Mouse (Mus musculus) lung, adult 18-20 months (tissue): Measurements from ENCODE around the gene Ap1m1.
A peak's percentile ranks its signal among the peaks of the same experiment; 100 is the strongest.

Experiments
- DNase-seq, 2 experiments: peaks; one replicate each; pipeline ENCODE4 v3.0.0; 2022; ENCODE audit warnings: mixed read lengths in 2 of 2

Gene Ap1m1

DNA sequence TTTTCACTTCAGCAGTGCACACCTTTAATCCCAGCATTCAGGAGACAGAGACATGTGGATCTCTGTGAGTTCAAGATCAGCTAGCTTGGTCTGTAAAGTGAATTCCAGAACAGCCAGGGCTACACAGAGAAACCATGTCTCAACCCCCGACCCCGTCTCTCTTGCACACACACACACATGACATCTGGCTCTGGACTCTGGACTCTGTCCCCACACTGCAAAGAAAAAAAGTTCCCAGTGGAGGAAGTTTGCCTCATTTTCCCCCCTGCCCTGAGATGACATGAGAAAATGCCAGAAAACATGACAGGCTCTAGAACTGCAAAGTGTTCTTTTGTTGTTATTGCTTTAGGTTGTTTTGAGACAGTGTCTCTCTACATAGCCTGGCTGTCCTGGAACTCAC is 20.0 kb downstream of the Ap1m1 start:
- DNase-seq = no peak

DNA sequence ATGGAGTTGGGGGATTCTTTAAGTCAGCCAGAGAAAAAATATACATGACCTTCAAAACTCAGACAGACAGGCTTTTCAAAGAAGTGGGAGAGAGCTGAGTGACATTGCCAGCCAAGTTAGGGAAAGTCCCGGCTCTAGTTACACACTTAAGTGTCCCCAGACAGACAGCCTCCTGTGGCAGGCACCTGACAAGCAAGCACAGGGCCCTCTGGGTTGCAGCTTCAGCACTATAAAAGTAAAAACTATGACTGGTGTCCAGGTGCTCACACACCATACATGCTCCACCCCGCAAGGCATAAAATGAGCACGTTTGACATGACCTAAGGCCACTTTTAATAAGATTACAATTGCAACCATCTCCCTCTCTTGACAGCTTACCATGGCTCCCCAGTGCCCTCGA is 20.8 kb downstream of the Ap1m1 start:
- DNase-seq = no peak

DNA sequence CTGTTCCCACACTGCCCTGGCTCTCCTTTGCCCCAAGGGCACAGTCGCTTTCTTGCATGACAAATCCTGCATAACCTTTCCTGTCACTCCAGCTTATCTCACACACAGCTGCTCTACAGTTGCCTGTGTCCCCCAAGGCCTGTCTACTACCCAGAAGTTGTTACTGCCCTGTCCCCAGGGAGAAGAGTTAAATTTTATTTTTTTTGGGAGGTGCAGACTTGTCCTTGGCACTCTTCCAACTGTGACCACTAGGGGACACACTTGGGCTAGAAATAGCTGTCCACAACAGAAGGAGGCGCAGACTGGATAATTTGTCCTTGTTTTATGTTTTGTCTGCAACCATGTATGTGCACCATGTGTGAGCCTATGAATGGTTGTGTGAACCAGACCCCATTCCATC is 21.2 kb downstream of the Ap1m1 start:
- peak; percentile 44 to 59 for DNase-seq

DNA sequence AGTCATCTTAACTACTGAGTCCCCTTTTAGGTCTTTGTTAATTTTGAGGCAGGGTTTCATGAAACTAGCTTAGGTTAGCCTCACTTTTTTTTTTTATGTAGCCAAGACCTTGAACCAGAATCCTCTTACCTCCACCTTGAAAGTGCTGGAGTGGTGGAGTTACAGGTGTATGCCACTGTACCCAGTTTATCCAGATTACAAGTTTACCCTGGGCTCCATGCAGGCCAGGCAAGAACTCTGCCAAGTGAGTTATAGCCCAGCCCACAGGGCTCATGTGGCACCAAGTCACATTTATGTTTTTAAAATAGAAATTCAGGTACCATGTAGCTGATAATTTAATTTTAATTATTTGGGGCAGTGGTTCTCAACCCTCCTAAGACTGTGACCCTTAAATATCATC is 21.6 kb downstream of the Ap1m1 start:
- no peak for DNase-seq

DNA sequence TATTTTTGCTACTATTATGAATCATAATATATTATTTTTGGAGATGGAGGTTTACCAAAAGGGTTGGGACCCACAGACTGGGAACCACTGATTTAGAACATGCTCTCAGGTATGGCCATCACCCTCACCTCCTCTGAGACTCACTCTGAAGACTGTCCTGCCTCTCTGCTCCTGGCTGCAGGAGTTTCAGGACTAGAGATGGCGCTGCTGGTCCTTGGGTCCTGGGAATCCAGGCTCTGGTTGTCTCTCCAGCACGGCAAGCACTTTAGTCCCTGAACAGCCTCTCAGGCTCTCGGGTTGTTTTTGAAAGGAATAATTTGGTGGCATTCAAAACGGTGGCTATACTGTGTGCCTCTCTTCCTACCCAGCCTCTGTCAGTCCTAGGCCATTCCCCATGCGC is 22.1 kb downstream of the Ap1m1 start:
- peak; percentile 36 to 45 for DNase-seq

DNA sequence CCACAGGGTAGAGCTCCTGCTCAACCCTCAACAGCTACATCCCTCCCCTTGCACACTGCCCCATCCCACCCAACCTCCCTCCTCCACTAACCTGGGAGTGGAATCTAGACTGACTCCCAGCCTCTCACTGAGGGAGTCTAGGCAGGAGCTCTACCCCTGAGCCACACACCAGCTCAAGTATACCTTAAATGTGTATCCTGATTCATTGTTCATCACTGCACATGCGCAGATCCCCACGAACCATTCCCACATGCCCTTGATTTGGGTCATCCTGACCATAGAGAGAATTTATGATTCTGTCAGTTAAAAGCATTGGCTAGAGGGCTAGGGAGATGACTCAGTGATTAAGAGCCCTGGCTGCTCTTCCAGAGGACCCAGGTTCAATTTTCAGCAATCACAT is 22.9 kb downstream of the Ap1m1 start:
- no peak for DNase-seq

DNA sequence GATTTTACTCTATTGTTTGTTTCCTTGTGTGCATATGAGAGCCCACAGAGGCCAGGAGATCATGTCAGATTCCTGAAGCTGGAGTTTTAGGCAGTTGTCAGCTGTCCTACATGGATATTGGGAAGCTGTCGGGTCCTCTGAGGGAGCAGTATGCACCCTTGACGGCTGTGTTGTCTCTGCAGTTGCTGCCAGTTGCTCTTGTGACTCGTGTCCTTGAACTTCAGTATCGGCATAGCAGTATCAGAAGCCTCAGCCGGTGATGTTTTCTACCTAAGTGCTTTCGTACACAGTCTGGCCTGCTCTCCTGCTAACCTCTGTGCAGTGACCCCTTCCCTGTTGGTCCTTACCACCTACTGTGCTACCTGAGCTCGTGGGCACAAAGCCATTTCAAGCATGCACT is 23.6 kb downstream of the Ap1m1 start:
- no peak for DNase-seq

DNA sequence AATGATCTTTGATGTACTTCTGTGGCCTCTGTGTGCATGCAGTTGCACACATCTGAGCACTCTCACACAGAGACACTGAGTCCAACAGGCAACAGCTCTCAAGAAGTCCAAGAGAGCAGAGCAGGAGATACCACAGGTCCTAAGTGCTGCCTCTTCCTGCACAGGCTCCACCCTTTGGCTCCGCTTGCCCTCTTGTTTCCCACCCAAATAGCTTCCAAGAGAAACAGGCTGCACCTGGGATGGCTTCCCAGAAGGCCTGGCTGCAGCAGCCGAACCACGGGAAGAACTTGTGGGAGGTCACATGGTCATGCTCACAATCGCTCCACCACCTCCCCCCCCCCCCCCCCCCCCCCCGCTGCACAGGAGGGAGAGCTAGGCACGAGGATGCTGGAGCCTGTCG is 25.5 kb downstream of the Ap1m1 start:
- peak; percentile 74 to 76 for DNase-seq

DNA sequence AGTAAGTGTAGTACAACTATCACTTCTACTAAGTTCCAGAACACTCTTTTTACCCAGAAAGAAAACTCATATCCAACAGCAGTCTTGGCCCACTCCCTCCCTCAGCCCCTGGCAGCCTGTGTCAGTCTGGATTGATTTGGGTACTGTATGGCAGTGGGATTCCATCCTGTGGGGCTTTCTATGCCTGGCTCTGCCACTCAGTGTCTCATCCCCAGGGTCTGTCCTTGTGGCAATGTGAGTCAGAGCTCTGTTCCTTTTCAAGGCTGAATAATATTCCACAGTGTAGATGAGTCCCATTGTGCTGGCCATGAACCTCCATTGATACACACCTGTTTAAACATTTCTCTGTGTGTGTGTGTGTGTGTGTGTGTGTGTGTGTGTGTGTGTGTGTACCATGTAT is 26.9 kb downstream of the Ap1m1 start:
- no peak for DNase-seq

DNA sequence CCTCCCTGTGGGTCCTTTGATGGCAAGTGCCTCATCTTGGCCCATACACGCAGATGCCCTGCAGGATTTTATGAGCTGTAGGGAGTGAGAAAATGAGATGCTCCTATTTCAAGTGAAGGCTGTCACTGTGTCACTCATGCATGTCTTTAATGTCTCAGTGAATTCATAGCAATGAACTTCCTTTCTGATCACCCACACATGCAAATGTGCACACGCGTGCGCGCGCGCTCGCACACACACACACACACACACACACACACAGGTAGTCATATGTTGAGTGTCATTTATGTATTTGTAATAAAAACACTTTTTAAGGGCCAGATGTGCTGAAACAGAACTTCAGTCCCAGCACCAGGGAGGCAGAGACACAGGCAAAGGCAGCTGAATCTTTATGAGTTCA is 27.3 kb downstream of the Ap1m1 start:
- no peak for DNase-seq

DNA sequence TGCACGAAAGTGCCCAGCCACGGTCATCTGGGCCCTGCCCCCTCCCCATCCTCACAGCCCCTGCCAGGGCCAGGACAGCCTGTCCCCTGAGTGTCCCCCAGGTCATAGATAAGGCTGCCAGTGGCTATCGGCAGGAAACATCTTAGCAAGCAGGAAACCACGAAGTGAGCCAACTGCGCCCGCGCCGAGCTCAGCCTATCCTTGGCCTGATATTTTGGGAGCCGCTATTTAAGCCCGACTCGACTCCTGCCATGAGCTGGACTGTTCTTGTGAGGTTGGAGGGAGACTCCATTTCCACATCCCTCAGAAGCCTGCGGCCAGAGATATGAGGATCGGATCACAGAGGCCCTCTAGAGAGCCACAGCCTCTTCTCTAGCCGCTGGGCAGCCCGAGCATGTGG is 28.5 kb downstream of the Ap1m1 start:
- DNase-seq = peak; percentile 89 to 92

DNA sequence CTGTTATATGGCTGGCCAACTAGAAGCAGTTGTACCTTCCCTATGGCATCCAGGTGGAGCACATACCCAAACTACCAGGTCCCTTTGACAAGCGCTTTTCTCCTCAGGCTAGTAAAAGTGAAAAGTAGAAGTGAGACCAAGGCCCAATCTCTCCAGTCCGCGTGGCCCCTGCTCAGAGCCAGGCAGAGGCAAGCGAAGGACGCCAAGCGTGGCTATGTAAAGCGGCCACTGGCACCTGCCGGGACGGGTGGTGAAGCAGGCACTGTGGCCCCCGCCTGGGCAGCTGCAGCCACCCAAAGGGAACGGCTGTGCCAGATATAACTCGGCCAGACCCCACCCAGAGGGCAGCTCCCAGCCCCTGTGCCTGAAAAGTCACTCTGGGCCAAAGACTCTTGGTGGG is 30.8 kb downstream of the Ap1m1 start:
- peak in 1 of 2 experiments; percentile 41 for DNase-seq

DNA sequence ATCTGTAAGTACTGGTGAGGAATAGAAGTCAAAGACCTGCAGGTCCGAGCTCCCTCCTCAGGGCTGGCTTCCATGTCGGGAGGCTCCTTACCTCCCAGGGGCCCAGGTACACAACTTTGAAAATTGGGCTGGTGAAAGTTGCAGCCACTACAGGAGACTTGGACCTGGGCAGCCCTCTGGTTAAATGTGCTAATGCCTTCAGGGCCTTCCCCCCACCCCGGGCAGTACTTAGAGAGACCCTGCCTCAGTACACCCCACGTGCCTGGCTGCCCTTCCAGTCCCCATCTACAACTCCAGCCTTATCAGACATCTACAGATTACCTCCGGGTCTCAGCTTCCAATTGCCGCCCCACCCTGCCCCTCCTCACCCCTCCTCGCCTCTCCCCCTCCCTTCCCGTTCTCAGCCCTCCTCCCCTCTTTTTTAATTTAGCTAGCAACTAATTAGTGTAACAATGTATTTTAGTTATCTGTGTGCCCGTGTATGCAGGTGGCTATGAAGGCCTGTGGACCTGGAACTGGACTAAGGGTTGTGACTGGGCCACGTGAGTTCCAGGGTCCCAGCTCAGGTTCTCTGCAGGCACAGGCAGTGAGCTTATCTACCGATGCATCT is 31.3 kb downstream of the Ap1m1 start:
- DNase-seq = no peak

DNA sequence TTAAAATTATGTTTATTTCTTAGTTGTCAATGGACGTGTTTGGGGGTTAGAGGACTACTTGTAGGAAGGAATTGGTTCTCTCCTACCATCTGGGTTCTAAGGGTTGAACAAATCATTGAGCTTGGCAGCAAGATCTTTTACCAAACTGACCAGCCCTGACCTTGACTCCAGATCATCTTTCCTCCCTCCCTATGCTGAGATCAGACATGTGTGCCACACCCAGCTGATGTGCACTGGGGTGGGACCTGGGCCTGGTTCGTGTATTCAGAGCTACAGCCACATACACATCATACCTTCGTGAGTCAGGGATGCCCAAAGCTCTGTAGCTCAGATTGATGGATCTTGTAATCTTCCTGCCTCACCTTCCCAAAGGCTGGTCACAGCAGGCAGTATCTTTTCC is 31.9 kb downstream of the Ap1m1 start:
- DNase-seq = peak in 1 of 2 experiments; percentile 26

DNA sequence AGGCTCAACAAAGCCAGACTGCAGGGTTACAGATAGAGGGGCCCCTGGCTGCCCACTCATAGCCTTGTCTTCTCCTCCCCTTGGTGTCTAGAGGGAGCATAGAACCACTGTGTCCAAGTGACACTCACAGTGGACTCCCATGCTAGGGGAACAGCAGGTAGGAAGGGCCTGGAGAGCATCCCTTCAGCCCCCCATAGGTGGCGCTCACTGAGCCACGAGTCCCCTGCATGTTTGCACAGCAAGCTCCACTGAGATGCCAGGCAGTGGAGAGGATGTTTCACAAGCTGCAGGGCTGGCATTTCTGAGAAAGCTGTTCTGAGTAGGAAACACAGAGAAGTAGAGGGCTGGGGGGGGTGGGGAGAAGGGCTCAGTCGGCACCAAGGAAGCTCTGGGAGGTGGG is 32.5 kb downstream of the Ap1m1 start:
- peak; percentile 82 to 88 for DNase-seq

DNA sequence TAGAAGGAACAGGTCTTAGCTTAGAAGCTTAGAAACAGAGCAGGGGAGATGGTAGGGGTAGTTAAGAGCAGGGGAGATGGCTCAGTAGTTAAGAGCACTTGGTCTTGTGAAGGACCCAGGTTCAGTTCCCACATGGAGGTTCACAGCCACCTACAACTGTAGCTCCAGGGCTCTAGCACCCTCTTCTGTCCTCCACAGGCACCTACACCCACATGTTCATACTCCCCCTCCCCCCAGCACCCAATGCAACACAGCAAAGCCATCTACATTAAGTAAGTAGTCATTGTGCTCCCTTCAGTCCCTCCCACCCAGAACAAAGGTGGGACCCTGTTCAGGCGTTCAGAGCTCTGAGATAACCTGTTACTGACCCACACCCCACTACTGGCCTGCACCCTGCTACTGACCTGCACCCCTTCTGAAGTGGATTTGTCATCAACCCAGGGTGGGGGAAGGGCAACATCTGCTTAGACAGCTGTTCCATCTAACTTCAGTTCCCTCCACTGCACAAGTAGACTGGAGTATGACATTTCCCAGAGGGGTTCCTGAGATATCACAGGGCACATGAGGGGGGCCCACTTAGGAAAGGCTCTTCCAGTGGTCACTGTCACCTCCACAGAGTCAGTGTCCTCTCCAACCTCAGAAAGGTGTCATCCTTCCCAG is 33.4 kb downstream of the Ap1m1 start:
- no peak for DNase-seq

DNA sequence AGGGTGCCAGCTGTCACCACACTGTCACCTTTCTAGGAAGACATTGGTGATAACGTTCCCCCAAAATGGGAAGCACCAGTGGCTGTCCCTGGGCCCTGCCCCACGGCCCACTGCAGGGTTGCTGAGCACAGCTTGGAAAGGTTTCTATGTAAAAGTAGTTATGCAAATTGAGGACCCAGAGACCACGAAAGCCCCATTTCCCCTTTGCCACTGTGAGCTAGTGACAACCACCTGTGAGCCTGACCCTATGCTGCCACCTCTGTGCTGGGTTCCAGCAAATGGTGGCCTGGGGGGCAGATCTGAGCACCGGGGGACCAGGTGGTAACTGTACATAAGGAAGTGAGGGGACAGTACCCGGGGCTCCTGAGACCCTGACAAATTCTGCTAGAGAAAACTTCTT is 34.0 kb downstream of the Ap1m1 start:
- DNase-seq = no peak

DNA sequence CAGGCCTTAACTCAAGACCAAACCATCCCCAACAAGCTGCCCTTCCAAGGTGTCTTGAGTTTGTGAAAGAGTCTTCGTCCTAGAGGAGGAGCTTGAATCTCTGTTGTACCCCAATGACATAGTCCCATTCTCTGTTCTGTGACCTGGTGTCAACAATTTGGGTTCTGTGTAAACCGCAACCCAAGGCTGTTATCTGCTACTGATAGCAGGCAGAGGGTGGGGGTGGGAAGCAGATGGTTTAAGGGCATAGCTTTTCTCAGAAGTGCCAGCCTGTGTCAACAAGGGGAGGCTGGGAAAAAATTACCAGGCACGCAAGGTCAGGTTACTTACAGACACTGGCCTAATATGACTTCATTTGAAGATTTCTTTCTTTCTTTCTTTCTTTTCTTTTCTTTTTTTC is 37.4 kb downstream of the Ap1m1 start:
- DNase-seq = no peak

DNA sequence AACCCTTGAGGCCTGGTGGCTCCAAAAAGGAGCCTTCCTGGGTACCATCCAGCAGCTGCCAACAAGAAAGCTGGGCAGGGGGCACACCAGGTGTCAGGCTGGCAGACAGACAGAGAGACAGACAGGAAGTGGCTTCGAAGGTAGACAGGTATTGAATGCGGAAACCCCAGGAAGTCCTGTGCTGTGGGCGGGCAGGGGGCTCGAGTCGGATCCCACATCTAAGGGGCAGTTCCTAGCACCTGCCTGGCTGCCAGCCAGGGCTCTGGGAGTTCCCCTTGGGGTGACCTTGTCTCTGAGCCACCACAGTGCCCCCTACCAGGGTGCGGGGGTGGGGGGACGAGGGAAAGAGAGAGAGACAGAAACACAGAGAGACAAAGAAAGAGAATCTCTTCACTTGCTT is 39.3 kb downstream of the Ap1m1 start:
- DNase-seq = no peak

DNA sequence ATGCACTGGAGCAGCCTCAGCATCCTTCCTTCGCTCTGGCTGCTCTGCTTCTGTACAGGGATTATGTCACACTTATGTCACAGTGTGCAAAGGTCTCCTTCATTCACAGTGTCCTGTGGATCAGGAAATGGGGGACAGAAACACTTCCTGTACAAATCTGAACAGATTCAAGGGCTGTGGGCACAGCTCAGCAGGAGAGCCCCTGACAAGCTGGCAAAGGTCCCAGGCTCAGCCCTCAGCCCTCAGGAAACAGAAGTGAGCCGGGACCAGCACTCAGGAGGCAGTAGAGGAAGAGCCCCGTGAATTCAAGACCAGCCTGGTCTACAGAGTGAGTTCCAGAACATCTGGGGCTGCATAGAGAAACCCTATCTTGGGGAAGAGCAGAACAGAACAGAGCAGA is 41.8 kb downstream of the Ap1m1 start:
- peak in 1 of 2 experiments; percentile 42 for DNase-seq

DNA sequence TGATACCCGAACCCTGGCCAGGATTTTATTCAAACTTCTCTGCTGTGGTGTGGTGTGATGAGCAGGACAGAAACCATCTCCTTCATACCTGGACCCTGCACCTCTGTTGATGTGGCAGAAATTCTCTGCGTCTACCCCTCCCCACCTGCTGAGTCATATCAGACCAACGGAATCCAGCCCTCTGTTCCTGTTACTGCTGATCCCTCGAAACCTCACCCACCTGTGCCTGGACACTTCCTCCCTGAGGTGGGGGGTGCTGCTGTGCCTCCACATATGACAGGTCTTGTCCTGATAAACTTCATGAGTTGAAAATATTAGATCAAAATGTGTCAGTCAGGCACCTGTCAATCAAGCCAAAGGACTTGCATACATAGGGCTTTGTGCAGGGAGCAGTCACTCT is 45.5 kb downstream of the Ap1m1 start:
- DNase-seq = no peak

DNA sequence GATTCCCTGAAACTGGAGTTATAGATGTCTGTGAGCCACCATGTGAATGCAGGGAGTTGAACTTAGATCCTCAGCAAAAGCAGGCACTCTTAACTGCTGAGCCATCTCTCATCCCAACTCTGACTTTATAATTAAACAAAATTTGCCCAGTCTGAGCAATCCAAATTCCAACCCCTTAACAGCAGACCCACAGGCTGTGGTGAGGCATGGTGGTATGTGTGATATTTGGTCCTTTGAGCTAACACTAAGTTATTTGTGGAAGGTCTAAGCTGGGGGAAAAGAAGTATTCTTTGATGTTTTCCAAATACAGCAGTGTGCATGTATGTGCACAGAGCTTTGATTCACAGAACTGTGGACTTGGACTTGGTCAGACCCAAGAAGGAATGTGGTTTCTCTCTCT is 49.2 kb downstream of the Ap1m1 start:
- no peak for DNase-seq

DNA sequence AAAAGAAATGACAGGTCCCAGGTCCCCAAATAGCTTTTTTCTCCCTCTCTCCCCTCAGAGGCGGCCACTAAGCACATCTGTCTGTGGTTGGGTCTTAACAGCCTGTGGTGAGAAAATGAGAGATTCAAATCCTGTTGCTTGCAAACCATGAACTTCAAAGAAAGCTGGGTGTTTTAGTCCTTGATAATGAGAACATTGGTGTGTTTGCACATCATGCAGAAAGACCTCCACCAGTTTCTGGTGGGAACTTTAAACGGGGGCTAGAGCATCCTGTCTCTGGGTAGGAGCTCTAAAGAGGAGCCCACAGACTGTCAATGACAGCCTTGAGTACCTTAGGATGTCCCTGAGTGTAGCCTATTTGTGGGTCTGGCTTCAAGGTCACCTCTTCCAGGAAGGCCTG is 51.3 kb downstream of the Ap1m1 start:
- no peak for DNase-seq

DNA sequence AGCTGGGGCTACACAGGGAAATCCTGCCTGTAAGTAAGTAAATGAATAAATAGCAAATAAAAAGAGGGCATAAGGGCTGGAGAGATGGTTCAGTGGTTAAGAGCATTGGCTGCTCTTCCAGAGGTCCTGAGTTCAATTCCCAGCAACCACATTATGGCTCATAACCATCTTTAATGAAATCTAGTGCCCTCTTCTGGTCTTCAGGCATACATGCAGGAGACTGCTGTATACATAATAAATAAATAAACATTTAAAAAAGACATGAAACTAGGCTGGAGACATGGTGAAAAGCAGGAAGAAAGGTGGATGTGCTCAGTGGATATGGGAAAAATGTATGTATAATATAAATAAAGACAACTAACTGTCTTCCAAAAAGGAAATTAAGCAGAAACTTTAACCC is 53.5 kb downstream of the Ap1m1 start:
- no peak for DNase-seq

DNA sequence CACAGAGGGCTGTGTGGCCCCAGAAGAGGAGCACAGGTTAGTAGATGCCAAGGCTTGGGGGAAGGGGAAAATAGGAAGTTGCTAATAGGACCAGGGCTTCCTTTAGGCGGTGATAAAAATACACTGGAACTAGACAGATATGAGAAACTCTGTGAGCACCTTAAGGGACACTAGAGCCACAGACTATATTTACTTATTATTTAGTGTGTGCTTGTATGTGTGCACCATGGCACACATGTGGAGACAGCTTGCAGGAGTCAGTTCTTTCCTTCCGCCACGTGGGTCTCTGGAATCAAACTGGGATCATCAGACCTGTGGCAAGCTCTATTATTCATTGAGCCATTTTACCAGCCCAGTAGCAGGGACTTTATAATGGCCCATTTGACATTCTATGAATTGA is 55.3 kb downstream of the Ap1m1 start:
- DNase-seq = no peak
